Mouse (Mus musculus) lung, embryonic 16.5 days (tissue): ENCODE measurements at regions not wholly inside any gene's neighbourhood (a gene's known extent, or its start where the extent isn't known, plus 50 kb on each side); places are given as distances from the start of the nearest gene placed in this dataset.

ENCODE experiments used
- ATAC-seq: fragments of 200-750 bp; cut with Nextera tagmentation; 2 replicates; pipeline ENCODE4 v1.8.0; 2017; ENCODE audit warnings: low read depth, mild to moderate bottlenecking, moderate library complexity
- H3K27ac ChIP-seq: fragments of 300-500 bp; sonication (generic); 2 replicates; pipeline ENCODE4 v1.5.1; 2014; ENCODE audit warnings: mild to moderate bottlenecking, control low read depth, low read length
- H3K27me3 ChIP-seq: fragments of 300-500 bp; sonication (generic); 2 replicates; pipeline ENCODE4 v1.6.1; 2014; ENCODE audit warnings: low read depth, low read length, mixed read lengths; ENCODE audit not compliant: control insufficient read depth, insufficient read depth
- H3K36me3 ChIP-seq: fragments of 300-500 bp; sonication (generic); 2 replicates; pipeline ENCODE4 v1.6.1; 2014; ENCODE audit warnings: low read length; ENCODE audit not compliant: control insufficient read depth, insufficient read depth
- H3K4me1 ChIP-seq: fragments of 300-500 bp; sonication (generic); replicated peaks from 2 replicates; pipeline ENCODE4 v1.6.1; 2014; ENCODE audit warnings: low read length, mixed read lengths; ENCODE audit not compliant: control insufficient read depth, insufficient read depth
- H3K4me2 ChIP-seq: fragments of 300-500 bp; sonication (generic); 2 replicates; pipeline ENCODE4 v1.6.1; 2014; ENCODE audit warnings: low read depth, low read length, control low read depth
- H3K4me3 ChIP-seq: fragments of 300-500 bp; sonication (generic); 2 replicates; pipeline ENCODE4 v1.5.1; 2014; ENCODE audit warnings: mild to moderate bottlenecking, low read length, control low read depth
- H3K9ac ChIP-seq: fragments of 300-500 bp; sonication (generic); 2 replicates; pipeline ENCODE4 v1.6.1; 2014; ENCODE audit warnings: low read length, control low read depth
- H3K9me3 ChIP-seq: fragments of 300-500 bp; sonication (generic); 2 replicates; pipeline ENCODE4 v1.6.1; 2016; ENCODE audit warnings: low read length; ENCODE audit not compliant: control insufficient read depth
- WGBS: fragments of 180-500 bp; shearing (Covaris S2); extraction: QIAGEN DNeasy Blood & Tissue Kit; methylation state at CpG from one replicate; pipeline ENCODE4 v1.1.7; 2014; 5-methylcytosine and 5-hydroxymethylcytosine counted together

DNA sequence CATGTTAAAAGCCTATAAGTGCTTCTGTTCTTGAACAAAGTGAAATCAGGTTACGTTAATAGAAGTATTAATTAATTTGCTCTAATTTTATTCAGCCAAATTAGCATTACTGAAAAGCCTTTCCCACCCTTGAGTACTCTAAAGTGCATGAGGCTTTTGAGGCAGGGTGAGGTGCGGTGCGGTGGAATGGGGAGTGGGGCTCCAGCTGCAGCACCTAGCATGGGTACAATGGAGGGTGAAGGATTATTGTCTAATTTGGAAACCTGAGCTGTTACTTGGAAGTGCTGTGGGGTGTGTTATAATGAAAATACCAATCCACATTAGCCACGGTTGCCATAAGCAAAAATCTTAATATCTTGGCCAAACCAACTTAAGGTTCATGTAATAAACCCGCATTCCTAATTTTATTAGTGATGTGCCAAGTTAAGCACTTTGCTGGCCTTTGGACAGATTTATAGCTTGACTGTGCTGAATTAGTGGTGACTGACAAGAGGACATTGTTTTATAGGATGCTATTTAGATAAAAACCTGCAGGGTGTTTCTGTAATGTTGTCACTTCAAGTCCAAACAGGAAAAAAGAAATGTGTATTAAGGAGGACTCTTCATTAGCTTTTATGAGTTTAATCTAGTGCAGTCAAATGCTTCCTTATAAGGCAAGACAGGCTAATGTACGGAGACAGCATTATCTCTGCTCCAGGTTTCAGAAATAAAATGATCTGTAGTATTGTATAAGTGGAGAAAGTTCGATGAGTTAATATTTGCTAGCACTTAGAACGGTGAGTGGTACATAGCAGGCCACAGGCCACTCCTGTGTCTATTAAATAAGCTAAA is 382.2 kb downstream of the Lmo4 start:
- Histone ChIP-seq H3K27me3 (no peaks in the 10 kb centered on the region), H3K9me3 (no peaks in the 10 kb centered on the region), H3K4me3 (no peak overlapping the region), H3K27ac (no peak overlapping the region), H3K36me3 (no peaks in the 10 kb centered on the region), H3K9ac (no peak overlapping the region), H3K4me2 (no peak overlapping the region), H3K4me1 (no peaks in the 10 kb centered on the region)
- no peak for ATAC-seq
- 60% methylated on average over 8 of the region's 8 CpGs for WGBS

DNA sequence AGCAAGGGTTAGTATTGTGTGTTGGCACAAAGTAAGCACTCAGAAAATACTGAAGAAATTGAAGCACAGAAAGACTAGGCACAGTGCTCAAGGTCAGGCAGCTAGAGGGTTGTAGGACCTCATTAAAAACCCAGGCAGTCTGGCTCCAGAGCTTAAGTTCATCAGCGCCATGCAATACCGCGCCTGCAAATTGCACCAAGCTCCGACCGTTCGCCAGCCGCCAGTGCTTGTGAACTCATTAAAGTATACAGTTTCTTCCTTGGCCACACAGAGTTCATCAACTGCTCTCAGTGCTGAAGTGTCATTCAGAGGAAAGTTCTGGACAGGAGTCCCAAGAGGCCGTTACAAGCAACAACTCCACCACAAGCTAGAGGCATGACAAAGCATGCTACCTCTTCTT is 397.5 kb downstream of the Lmo4 start:
- peak; percentile 54; the same call in 1 of the 2 replicates for ATAC-seq
- peak overlapping the region; percentile 68 for H3K27ac ChIP-seq
- 63% methylated on average over 8 of the region's 8 CpGs for WGBS

DNA sequence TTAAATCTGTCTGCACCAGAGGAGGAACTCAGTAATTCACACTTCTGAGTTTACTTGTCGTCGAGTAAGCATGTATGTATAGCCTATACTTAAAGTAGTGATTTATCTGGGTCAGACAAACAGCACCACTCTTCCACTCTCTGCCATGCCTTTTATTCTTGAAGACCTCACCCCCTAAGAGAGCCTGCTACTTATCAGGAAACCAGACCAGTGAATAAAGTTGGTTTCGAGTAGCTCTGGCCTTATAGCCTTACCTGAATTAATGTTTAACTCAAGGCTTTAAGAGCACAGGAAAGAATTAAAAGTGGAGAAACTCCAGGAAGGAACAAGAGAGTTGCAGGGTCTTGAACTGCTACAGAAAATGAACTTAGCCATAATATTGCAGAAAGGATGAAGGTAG is 398.1 kb downstream of the Lmo4 start:
- Histone ChIP-seq H3K9ac (no peak overlapping the region), H3K4me3 (no peak overlapping the region), H3K36me3 (no peaks in the 10 kb centered on the region), H3K4me1 (0 out of 2 replicates have a peak, but pooled peaks cover 3% of the 10 kb centered on the region), H3K27me3 (no peaks in the 10 kb centered on the region), H3K27ac (peak overlapping the region; percentile 68), H3K4me2 (no peak overlapping the region), H3K9me3 (no peaks in the 10 kb centered on the region)
- ATAC-seq: peak; percentile 74
- 44% methylated on average over 3 of the region's 3 CpGs for WGBS

More for the DNA sequence above, 397.5 kb downstream of the Lmo4 start:
- H3K27me3 ChIP-seq: no peaks in the 10 kb centered on the region
- H3K4me3 ChIP-seq: no peak overlapping the region
- no peak overlapping the region for H3K4me2 ChIP-seq
- H3K9ac ChIP-seq: no peak overlapping the region
- 0 out of 2 replicates have a peak, but pooled peaks cover 3% of the 10 kb centered on the region for H3K4me1 ChIP-seq
- H3K9me3 ChIP-seq: no peaks in the 10 kb centered on the region
- no peaks in the 10 kb centered on the region for H3K36me3 ChIP-seq

DNA sequence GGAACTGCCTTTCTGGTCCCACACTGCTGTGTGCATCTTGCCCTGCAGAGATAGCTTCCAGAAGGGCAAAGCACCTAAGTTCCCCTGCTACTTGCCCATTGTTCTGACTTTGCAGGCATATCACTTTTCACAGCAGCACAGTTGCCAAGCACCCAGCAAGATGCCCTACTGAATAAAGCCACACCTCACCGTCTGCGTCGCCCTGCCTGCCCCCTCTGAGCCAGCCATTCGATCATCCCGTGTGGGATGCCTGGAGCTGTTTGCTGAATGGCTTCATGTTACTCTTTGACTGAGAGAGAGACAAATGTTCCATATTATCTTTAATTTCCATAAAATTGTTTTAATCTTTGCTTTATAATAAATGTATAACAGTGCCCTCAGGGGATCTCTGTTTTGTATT is 407.2 kb downstream of the Lmo4 start:
- Histone ChIP-seq H3K36me3 (no peaks in the 10 kb centered on the region), H3K9me3 (no peaks in the 10 kb centered on the region), H3K4me3 (no peak overlapping the region), H3K27ac (no peak overlapping the region), H3K9ac (no peak overlapping the region), H3K4me1 (no peaks in the 10 kb centered on the region), H3K4me2 (no peak overlapping the region), H3K27me3 (no peaks in the 10 kb centered on the region)
- no peak for ATAC-seq
- WGBS: 26% methylated on average over 5 of the region's 5 CpGs

DNA sequence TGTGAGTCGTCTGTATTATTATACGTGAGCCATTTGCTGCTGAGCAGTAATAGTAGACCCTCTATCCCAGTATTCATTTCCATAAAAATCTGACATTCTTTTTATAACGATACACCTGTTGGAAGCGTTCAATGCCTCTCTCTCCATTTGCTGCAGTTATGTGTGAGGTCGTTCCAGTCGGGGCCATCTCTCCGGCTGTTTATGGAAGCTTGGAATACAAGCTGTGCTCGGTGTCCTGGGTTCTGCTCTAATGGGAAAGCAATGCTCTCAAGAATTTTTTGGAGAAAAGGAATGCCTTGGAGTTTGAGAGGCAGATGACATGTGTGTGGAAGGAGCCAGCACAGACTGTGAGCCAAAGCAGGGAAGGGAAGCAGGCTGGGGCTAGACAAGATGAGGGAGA is 414.1 kb downstream of the Lmo4 start:
- H3K4me2 ChIP-seq: no peak overlapping the region
- no peak for ATAC-seq
- no peak overlapping the region for H3K4me3 ChIP-seq
- no peak overlapping the region for H3K27ac ChIP-seq
- WGBS: 82% methylated on average over 8 of the region's 8 CpGs
- no peak overlapping the region for H3K9ac ChIP-seq
- no peaks in the 10 kb centered on the region for H3K36me3 ChIP-seq
- H3K4me1 ChIP-seq: no peaks in the 10 kb centered on the region
- no peaks in the 10 kb centered on the region for H3K9me3 ChIP-seq
- H3K27me3 ChIP-seq: no peaks in the 10 kb centered on the region

DNA sequence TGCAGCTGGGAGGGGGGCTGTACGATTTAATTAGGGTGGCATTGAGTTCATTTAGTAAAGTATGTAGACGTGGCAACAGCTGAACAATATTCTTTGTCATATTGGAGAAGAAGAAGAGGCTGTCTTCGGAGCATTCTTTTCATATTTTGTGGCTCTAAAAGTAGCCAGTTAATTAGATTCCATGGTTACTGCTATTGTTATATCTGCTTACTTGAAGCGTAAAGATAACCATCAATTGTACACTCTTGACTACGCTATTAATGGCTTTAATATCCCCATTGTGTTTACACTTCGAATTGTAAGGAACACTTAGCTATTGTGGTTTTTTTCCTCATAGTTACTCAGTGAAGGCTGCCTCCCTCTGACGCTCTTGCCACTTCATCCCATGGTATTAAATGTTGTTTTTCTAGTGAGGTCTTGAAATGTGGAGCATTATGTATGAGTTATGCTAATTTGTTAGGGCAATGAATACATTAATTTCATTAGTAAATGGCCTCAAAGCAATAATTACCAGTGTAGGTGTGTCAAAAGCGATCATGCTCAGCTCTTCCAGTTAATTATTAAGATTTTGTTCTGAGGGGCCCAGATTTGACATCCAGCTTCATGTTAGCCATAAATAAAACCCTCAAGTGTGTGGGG is 415.0 kb downstream of the Lmo4 start:
- no peak overlapping the region for H3K27ac ChIP-seq

DNA sequence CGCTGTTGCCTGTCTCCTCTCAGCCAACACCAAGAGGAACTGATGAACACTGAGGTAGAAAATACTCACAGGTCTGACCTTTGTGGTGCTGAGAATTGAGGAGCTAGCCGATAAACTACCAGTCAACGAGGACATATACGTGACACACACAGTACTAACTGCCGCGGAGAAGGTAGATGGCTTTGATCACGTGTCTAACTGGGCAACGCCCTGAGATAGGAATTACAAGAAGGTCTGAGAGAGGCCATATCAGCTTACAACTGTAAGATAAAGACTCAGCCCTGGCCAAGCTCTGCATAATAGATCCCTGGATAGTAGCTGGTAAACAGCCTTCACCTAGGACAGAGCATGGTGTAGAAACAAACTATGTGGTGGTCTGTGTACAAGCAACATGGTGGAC is 418.1 kb downstream of the Lmo4 start:
- Histone ChIP-seq H3K27me3 (no peaks in the 10 kb centered on the region), H3K4me1 (no peaks in the 10 kb centered on the region), H3K9ac (no peak overlapping the region), H3K4me3 (no peak overlapping the region), H3K4me2 (no peak overlapping the region), H3K9me3 (no peaks in the 10 kb centered on the region), H3K36me3 (no peaks in the 10 kb centered on the region), H3K27ac (no peak overlapping the region)
- WGBS: 87% methylated on average over 8 of the region's 8 CpGs
- ATAC-seq: no peak

More for the DNA sequence above, 415.0 kb downstream of the Lmo4 start:
- no peak overlapping the region for H3K4me3 ChIP-seq
- H3K9ac ChIP-seq: no peak overlapping the region
- no peaks in the 10 kb centered on the region for H3K36me3 ChIP-seq
- H3K4me1 ChIP-seq: no peaks in the 10 kb centered on the region
- H3K9me3 ChIP-seq: no peaks in the 10 kb centered on the region
- 41% methylated on average over 8 of the region's 8 CpGs for WGBS
- no peak for ATAC-seq
- H3K27me3 ChIP-seq: no peaks in the 10 kb centered on the region
- no peak overlapping the region for H3K4me2 ChIP-seq

DNA sequence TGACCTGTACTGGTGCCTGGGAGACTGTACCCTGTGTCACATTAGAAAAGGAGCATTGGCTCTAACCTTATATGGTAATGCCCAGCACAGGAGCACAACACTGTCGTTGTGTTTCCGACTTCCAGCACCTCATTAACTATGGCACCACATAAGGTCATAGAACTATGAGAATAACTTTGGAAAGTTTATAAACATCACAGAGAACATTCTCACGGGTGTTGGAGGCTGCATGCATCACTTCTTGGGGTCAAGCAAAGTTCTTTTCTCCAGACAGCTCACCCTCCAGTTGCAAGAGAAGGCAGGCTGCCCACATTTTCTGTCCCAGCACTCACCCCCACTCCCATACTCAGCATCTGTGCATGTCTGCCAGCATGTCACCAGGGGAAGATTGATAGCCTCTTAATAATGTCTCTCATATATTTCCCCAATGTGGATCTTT is 420.6 kb downstream of the Lmo4 start:
- Histone ChIP-seq H3K4me3 (no peak overlapping the region), H3K9ac (no peak overlapping the region), H3K27ac (no peak overlapping the region), H3K9me3 (no peaks in the 10 kb centered on the region), H3K4me1 (no peaks in the 10 kb centered on the region), H3K36me3 (no peaks in the 10 kb centered on the region), H3K4me2 (no peak overlapping the region), H3K27me3 (no peaks in the 10 kb centered on the region)
- WGBS: 36% methylated on average over 3 of the region's 3 CpGs
- peak; percentile 92 for ATAC-seq

DNA sequence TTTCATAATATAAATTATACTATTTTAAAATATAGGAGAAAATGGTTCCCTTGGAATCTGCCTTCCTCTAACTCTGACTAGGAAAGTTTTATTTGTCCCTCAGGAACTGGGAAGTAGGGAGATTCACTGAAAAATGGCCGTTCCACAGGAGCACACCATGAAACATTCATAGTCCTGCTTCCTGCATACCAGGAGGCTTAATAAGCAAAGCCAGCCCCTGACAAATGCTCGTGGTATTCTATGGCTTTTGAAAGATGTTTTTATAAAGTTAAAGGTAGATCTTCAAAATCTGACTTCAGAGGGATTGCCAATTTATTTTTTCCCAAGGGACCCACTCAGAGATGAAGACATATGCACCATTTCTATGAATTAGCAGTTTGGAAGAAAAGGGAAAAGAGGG is 426.9 kb downstream of the Lmo4 start:
- Histone ChIP-seq H3K4me3 (no peak overlapping the region), H3K4me2 (no peak overlapping the region), H3K4me1 (no peaks in the 10 kb centered on the region), H3K36me3 (no peaks in the 10 kb centered on the region), H3K9me3 (no peaks in the 10 kb centered on the region), H3K9ac (no peak overlapping the region), H3K27me3 (no peaks in the 10 kb centered on the region), H3K27ac (no peak overlapping the region)
- 62% methylated on average over 2 of the region's 2 CpGs for WGBS
- no peak for ATAC-seq
